In genomic region chr16:37280206-37280605, GRCm38 (mm10) we compare ENCODE assay signal across 22 mouse cellular contexts.
"Had no signal": no experiment of that assay in that cellular context is flagged by ENCODE, and none has a peak within 500 bp of the region (broad histone marks: within the 10 kb centered on the region; RNA-seq: fewer than 3 reads in every experiment).

No protein-coding gene starts in this region.

- DNase-seq: heart, postnatal 10 days; heart, postnatal 14 days; heart, postnatal 36 days; heart, postnatal 4 days; kidney, adult 11 months; kidney, adult 18-20 months; kidney, adult 2 months; kidney, adult 8-10 months; kidney, adult 9 months; kidney, postnatal 10 days; kidney, postnatal 14 days; kidney, postnatal 25 days; kidney, postnatal 36 days; kidney, postnatal 4 days; layer of hippocampus, adult 9-11 months; layer of hippocampus, postnatal 36 days had no signal

- ATAC-seq: hindbrain, embryonic 16.5 days; hindbrain, postnatal 0 days; inflammation-experienced regulatory T-cells, adult 6 months; intestine, embryonic 15.5 days; intestine, embryonic 16.5 days; intestine, postnatal 0 days had no signal
